ENCODE assay signal across 9 mouse cellular contexts in the genomic region with DNA sequence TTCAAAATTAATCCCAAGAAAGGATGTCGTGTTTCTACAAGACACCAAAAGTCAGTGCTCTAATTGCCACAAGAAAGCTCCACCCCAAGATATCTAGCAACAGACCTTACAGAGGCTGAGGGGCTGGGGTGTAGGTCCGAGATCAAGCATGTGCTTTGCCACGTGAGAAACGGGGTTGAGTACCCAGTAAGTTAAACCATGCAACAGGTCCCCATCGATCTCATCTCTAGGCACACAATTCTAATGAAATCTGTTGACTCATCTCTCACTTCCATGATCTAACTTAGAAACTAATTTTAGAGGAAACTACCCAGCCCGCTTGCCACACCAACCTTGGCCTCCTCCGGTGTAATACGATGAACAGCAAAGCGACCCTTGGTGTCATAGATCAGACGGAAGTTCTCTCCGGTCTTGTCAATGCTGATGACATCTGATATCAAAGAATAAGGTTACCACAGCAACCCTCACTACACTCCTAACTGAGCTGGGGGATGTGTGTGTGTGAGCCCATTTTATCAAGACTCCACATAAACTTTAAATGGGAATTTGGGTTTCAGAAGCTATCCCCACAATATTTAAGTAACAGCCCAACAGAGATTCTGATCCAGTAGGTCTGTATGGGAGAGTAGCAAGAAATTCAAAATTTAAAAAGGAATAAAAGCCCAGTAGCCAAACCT. TPM values are rescaled to one million over a fixed set of nuclear protein-coding genes. Genes with fewer than 3 reads are reported as not detected.
A peak's percentile ranks its signal among the peaks of the same experiment; 100 is the strongest.
DNase-seq lines count a peak whose midpoint lies in the region; ATAC-seq and TF ChIP-seq lines count a peak whose summit lies in the region.
"Had no signal": no experiment of that assay in that cellular context is flagged by ENCODE, and none has a peak within 500 bp of the region (broad histone marks: within the 10 kb centered on the region; RNA-seq: fewer than 3 reads in every experiment).

No protein-coding gene starts in this region.

- in situ Hi-C loops in ES-E14 (cut with MboI; ENCODE audit: low sequenced_read_pairs in 2 of 2, unreplicated experiment in 2 of 2), result no loop called here

- peaks cover 12% of the 10 kb centered on the region for H3K36me3 ChIP-seq in heart, adult 2 months (ENCODE audit: control insufficient read depth, insufficient read depth, low read length)
- H3K36me3 ChIP-seq in ES-E14 (ENCODE audit: control insufficient read depth, insufficient read depth, low read length, poor library complexity, severe bottlenecking), result peaks cover 35% of the 10 kb centered on the region
- peaks cover 26% of the 10 kb centered on the region for H3K36me3 ChIP-seq in hindbrain, embryonic 13.5 days
- 0 out of 2 replicates have a peak, but pooled peaks cover 3% of the 10 kb centered on the region for H3K36me3 ChIP-seq in midbrain, embryonic 11.5 days (ENCODE audit: control insufficient read depth, insufficient read depth, low read length)

- intact Hi-C loops in heart, adult 2 months (cut with DNase I), result loop anchor here (5.0 kb wide), 1 partner anchor 235 kb away; no protein-coding TSS in a partner anchor

- 41% methylated on average over 11 of the region's 11 CpGs for WGBS in heart, adult 2 months
- WGBS in hindbrain, embryonic 13.5 days, result 41% methylated on average over 11 of the region's 11 CpGs
- 52% methylated on average over 11 of the region's 11 CpGs for WGBS in midbrain, embryonic 11.5 days

- H3K4me1 ChIP-seq in heart, adult 2 months (ENCODE audit: control insufficient read depth, insufficient read depth, low read length), result no peaks in the 10 kb centered on the region
- peaks cover 0 to 4% of the 10 kb centered on the region in 2 experiments; a peak in 2 of 4 replicates for H3K4me1 ChIP-seq in ES-E14 (ENCODE audit: control insufficient read depth in 2 of 2, insufficient read depth in 2 of 2, low read length in 2 of 2, poor library complexity in 1 of 2)
- peaks cover 25% of the 10 kb centered on the region for H3K4me1 ChIP-seq in hindbrain, embryonic 13.5 days (replicated peaks)
- H3K4me1 ChIP-seq in midbrain, embryonic 11.5 days (ENCODE audit: control insufficient read depth, insufficient read depth, low read length), result peaks cover 5% of the 10 kb centered on the region; the same call in 1 of the 2 replicates

- no peaks in the 10 kb centered on the region for H3K27me3 ChIP-seq in heart, adult 2 months (ENCODE audit: control insufficient read depth, insufficient read depth, low read length)
- H3K27me3 ChIP-seq in hindbrain, embryonic 13.5 days, result no peaks in the 10 kb centered on the region; the same call in 1 of the 2 replicates
- H3K27me3 ChIP-seq in midbrain, embryonic 11.5 days (ENCODE audit: control insufficient read depth, insufficient read depth, low read length), result no peaks in the 10 kb centered on the region

- no peak overlapping the region for H3K4me3 ChIP-seq in heart, adult 2 months
- H3K4me3 ChIP-seq in ES-E14 (ENCODE audit: insufficient read depth in 1 of 2, low read depth in 1 of 2, low read length in 2 of 2, poor library complexity in 1 of 2, severe bottlenecking in 1 of 2), result peak overlapping the region; percentile 74 to 82
- H3K4me3 ChIP-seq in hindbrain, embryonic 13.5 days, result peak overlapping the region; percentile 24
- H3K4me3 ChIP-seq in midbrain, embryonic 11.5 days (ENCODE audit: low read depth, low read length), result peak overlapping the region; percentile 43

- H3K79me2 ChIP-seq in heart, adult 2 months (replicated peaks; ENCODE audit: control insufficient read depth, insufficient read depth, low read length), result no peaks in the 10 kb centered on the region; the same call in 1 of the 2 replicates

- H3K27ac ChIP-seq in heart, adult 2 months, result no peak overlapping the region
- H3K27ac ChIP-seq in ES-E14 (ENCODE audit: insufficient read depth, low read depth, low read length, poor library complexity, severe bottlenecking), result peak overlapping the region; percentile 47; the same call in 1 of the 2 replicates
- H3K27ac ChIP-seq in hindbrain, embryonic 13.5 days, result no peak overlapping the region
- H3K27ac ChIP-seq in midbrain, embryonic 11.5 days (ENCODE audit: low read depth, low read length), result no peak overlapping the region

- no peak for ATAC-seq in hindbrain, embryonic 13.5 days (ENCODE audit: low FRiP score)
- no peak for ATAC-seq in midbrain, embryonic 11.5 days (ENCODE audit: low FRiP score)

- TF ChIP-seq EP300 in heart, adult 2 months (IDR thresholded peaks at IDR 0.05; ENCODE audit: insufficient read depth, low read depth, low read length), result no peak

- no peak overlapping the region for H3K9ac ChIP-seq in heart, adult 2 months (ENCODE audit: low read depth, low read length)
- H3K9ac ChIP-seq in ES-E14 (ENCODE audit: insufficient read depth, low read depth, low read length, poor library complexity, severe bottlenecking), result peak overlapping the region; percentile 99
- peak overlapping the region; percentile 39; the same call in 1 of the 2 replicates for H3K9ac ChIP-seq in hindbrain, embryonic 13.5 days
- H3K9ac ChIP-seq in midbrain, embryonic 11.5 days (ENCODE audit: low read length), result peak overlapping the region; percentile 73

- TF ChIP-seq POLR2A in heart, adult 2 months (IDR thresholded peaks at IDR 0.05; ENCODE audit: insufficient read depth, low read depth, low read length), result no peak

- no peak for TF ChIP-seq CTCF in heart, adult 2 months (IDR thresholded peaks at IDR 0.05)

- peak overlapping the region; percentile 64 for H3K4me2 ChIP-seq in hindbrain, embryonic 13.5 days
- H3K4me2 ChIP-seq in midbrain, embryonic 11.5 days, result peak overlapping the region; percentile 66

- peak; percentile 48 for DNase-seq in heart, adult 11 months
- no peak for DNase-seq in heart, adult 2 months
- DNase-seq in ES-E14 (ENCODE audit: low read depth, low spot score), result no peak
- DNase-seq in midbrain, embryonic 11.5 days (ENCODE audit: low spot score, missing footprints), result no peak
- no peak for DNase-seq in thymus, postnatal 4 days
- no peak for DNase-seq in thymus, postnatal 36 days
- no peak for DNase-seq in lung, adult 18-20 months
- DNase-seq: right cerebral cortex, postnatal 4 days had no signal

- no peaks in the 10 kb centered on the region for H3K9me3 ChIP-seq in ES-E14 (ENCODE audit: control insufficient read depth, insufficient read depth, low read depth, low read length)
- no peaks in the 10 kb centered on the region for H3K9me3 ChIP-seq in hindbrain, embryonic 13.5 days
- H3K9me3 ChIP-seq in midbrain, embryonic 11.5 days (ENCODE audit: control insufficient read depth, low read length), result no peaks in the 10 kb centered on the region

TF ChIP-seq in ES-E14, 5 proteins besides CTCF, POLR2A, EP300 and RAD21:
- TF ChIP-seq ZC3H11A (IDR thresholded peaks at IDR 0.05; ENCODE audit: borderline replicate concordance, low read depth, low read length) (no peak), CHD2 (IDR thresholded peaks at IDR 0.05; ENCODE audit: low read depth, low read length) (no peak), ZNF384 (IDR thresholded peaks at IDR 0.05; ENCODE audit: low read depth, low read length) (no peak), HCFC1 (IDR thresholded peaks at IDR 0.05; ENCODE audit: borderline replicate concordance, insufficient read depth, low read length) (no peak), MAFK (IDR thresholded peaks at IDR 0.05; ENCODE audit: insufficient read depth, low read depth, low read length) (no peak)

RNA-seq across cellular contexts. Expression of a gene that starts 2.0 kb away (rescaled TPM):
- 100 to 1,000 TPM; 560 to 757 TPM for total RNA-seq in heart, adult 2 months (2021)
- polyA plus RNA-seq in heart, adult 2 months (2012; rRNA removed), result 348 and 596 TPM in 2 replicates
- 1,621 and 1,818 TPM in 2 replicates for total RNA-seq in ES-E14 (2012; rRNA removed)
- polyA plus RNA-seq in hindbrain, embryonic 13.5 days (2015; fragmentation: Nextera tagmentation; extraction: Ambion mirVana), result 440 and 450 TPM in 2 replicates
- polyA plus RNA-seq in midbrain, embryonic 11.5 days (2014; fragmentation: Nextera tagmentation; extraction: Ambion mirVana), result 657 and 675 TPM in 2 replicates

RNA-seq across cellular contexts. Expression of a gene that starts 30.3 kb away (rescaled TPM):
- total RNA-seq in heart, adult 2 months (2021), result under 1 TPM; 0.34 to 0.36 TPM
- 0.10 and 0.23 TPM in 2 replicates for polyA plus RNA-seq in heart, adult 2 months (2012; rRNA removed)
- 16.1 and 19.3 TPM in 2 replicates for total RNA-seq in ES-E14 (2012; rRNA removed)
- polyA plus RNA-seq in hindbrain, embryonic 13.5 days (2015; fragmentation: Nextera tagmentation; extraction: Ambion mirVana), result 2.4 and 2.7 TPM in 2 replicates
- polyA plus RNA-seq in midbrain, embryonic 11.5 days (2014; fragmentation: Nextera tagmentation; extraction: Ambion mirVana), result 19.9 and 23.4 TPM in 2 replicates
